Mouse (Mus musculus) olfactory bulb, adult 2 months (tissue): ENCODE results near the gene Nudt16l1.

Experiments used
- CTCF ChIP-seq: fragments of 200-500 bp; IDR thresholded peaks from 2 replicates; pipeline ENCODE4 v1.5.1; 2012; ENCODE audit warnings: low read depth, mild to moderate bottlenecking, low read length, moderate library complexity; ENCODE audit not compliant: insufficient read depth
- POLR2A ChIP-seq: fragments of 200-500 bp; IDR thresholded peaks from 2 replicates; pipeline ENCODE4 v1.6.1; 2012; ENCODE audit warnings: mild to moderate bottlenecking, low read depth, low read length, moderate library complexity; ENCODE audit not compliant: insufficient read depth

DNA sequence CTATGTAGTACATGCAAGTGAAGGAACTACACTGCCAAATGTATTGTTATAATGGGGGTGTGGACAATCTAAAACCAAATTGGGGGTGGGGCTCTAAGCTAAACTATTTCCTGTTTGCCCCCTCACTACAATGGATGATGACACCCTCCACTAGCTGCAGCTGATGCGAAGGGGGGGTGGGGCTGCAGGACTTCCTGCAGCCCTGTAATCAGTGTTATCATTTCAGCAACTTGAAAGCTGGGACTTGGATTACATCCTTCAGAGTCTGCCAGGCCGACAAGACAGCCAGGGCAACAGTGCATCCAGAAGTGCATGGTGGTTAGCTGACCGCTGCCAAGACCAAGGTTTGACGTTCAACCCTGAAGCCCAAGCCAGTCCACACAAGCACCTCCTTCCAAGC, 33.1 kb downstream of the Nudt16l1 start:
- TF ChIP-seq CTCF (no peak), POLR2A (no peak)
